Mouse (Mus musculus): ENCODE measurements around the gene Gm2888.
"Not testable (repeated sequence)": the region's sequence is repeated elsewhere in the genome, so short reads cannot be mapped to it uniquely, and the experiment has no call there.

Gene Gm2888

GRCm38 (mm10) chr14:3029702-3030101 lies at the start of gene Gm2888:
Gene Gm2888, plus strand, starts transcription at chr14:3030002.
- not testable (repeated sequence) for DNase-seq (ENCODE audit: low read depth)

GRCm38 (mm10) chr14:3048727-3049512 lies 19.1 kb downstream of the Gm2888 start, which contains the start of gene Gm2897:
Gene Gm2897, plus strand, starts transcription at chr14:3049285.
- DNase-seq (ENCODE audit: low read depth), result not testable (repeated sequence)

- not testable (repeated sequence) for DNase-seq (ENCODE audit: low read depth)
Measured at GRCm38 (mm10) chr14:3049513-3049800, 19.7 kb downstream of the Gm2888 start.

GRCm38 (mm10) chr14:3050087-3050486 lies 20.3 kb downstream of the Gm2888 start:
- DNase-seq (ENCODE audit: low read depth), result not testable (repeated sequence)
